Mouse (Mus musculus): ENCODE results near the gene Rfc2. TPM values are rescaled to one million over a fixed set of nuclear protein-coding genes. Genes with fewer than 3 reads are reported as not detected.
"Not testable (repeated sequence)": the region's sequence is repeated elsewhere in the genome, so short reads cannot be mapped to it uniquely, and the experiment has no call there.

Rfc2 gene
- polyA plus RNA-seq, 1 experiment from 2014 or later, result 338 TPM

DNA sequence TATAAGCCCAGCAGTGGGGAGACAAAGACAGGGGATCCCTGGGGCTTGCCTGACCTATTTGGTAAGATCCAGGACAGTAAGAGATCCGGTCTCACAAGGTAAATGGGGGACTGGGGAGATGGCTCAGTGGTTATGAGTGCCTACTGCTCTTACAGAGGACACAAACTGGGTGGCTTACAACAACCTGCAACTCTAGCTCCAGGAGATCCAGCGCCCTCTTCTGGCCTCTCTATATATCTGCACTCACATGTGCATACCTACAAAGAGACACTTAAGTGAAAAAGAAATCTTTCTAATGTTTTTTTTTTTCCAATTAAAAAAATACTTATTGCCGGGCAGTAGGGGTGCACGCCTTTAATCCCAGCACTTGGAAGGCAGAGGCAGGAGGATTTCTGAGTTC is 65.3 kb downstream of the Rfc2 start:
- Histone ChIP-seq H3K4me3 (ENCODE audit: low read depth, low read length) (no peak overlapping the region), H3K27me3 (ENCODE audit: insufficient read depth, low read length) (no peaks in the 10 kb centered on the region), H3K9me3 (ENCODE audit: low read depth, low read length) (no peaks in the 10 kb centered on the region), H3K4me2 (no peak overlapping the region), H3K4me1 (ENCODE audit: insufficient read depth) (peaks cover 5% of the 10 kb centered on the region), H3K9ac (no peak overlapping the region), H3K27ac (ENCODE audit: low read depth) (no peak overlapping the region), H3K36me3 (ENCODE audit: insufficient read depth) (no peaks in the 10 kb centered on the region)
- DNase-seq (no peak), ATAC-seq (ENCODE audit: insufficient read depth) (no peak)
- TF ChIP-seq CTCF (IDR thresholded peaks at IDR 0.05; ENCODE audit: low read depth), result 0 out of 2 replicates have a peak, but pooled peaks have one; percentile 2
- 71% methylated on average over 4 of the region's 4 CpGs for WGBS

DNA sequence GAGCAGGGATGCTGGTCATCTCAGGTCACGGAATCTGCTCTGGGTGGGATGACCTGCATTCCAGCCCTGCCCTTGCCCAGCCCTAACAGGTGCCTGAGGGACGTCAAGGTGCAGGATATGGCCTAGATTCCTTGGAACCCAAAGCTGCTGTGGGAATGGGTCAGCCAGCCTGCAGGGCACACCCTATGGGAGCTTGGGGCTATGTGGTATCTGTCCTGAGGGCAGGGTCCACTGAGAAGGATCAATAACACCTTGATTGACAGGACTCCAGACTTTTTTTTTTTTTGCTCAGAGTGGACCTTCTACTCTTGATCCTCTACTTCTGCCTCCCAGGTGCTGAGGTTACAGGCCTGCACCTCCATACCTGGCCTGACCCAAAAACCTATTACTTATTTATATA is 66.2 kb downstream of the Rfc2 start:
- no peak overlapping the region for H3K4me2 ChIP-seq
- H3K9ac ChIP-seq, result no peak overlapping the region
- no peaks in the 10 kb centered on the region for H3K9me3 ChIP-seq (ENCODE audit: low read depth, low read length)
- DNase-seq (no peak), ATAC-seq (ENCODE audit: insufficient read depth) (no peak)
- TF ChIP-seq CTCF (IDR thresholded peaks at IDR 0.05; ENCODE audit: low read depth), result no peak
- no peaks in the 10 kb centered on the region for H3K36me3 ChIP-seq (ENCODE audit: insufficient read depth)
- WGBS, result 73% methylated on average over 2 of the region's 2 CpGs
- H3K27ac ChIP-seq (ENCODE audit: low read depth), result no peak overlapping the region
- no peak overlapping the region for H3K4me3 ChIP-seq (ENCODE audit: low read depth, low read length)
- H3K27me3 ChIP-seq (ENCODE audit: insufficient read depth, low read length), result no peaks in the 10 kb centered on the region
- H3K4me1 ChIP-seq (ENCODE audit: insufficient read depth), result peaks cover 5% of the 10 kb centered on the region

DNA sequence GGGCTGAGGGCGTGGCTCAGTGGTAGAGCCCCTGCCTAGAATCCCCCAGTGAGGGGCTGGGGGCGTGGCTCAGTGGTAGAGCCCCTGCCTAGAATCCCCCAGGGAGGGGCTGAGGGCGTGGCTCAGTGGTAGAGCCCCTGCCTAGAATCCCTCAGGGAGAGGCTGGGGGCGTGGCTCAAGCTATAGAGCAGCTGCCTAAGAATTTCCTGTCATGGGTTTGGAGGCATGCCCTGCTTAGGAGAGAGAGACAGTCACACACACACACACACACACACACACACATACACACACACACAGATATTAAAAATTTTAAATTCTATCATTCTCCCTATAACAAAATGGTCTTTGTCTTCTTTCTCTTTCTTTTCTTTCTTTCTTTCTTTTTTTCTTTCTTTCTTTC is 67.8 kb downstream of the Rfc2 start:
- peak; percentile 63 for DNase-seq
- H3K9me3 ChIP-seq (ENCODE audit: low read depth, low read length); H3K4me1 ChIP-seq (ENCODE audit: insufficient read depth); H3K4me2 ChIP-seq; H3K27ac ChIP-seq (ENCODE audit: low read depth); H3K27me3 ChIP-seq (ENCODE audit: insufficient read depth, low read length); H3K36me3 ChIP-seq (ENCODE audit: insufficient read depth); H3K9ac ChIP-seq; H3K4me3 ChIP-seq (ENCODE audit: low read depth, low read length); ATAC-seq (ENCODE audit: insufficient read depth): not testable (repeated sequence)
- 67% methylated on average over 2 of the region's 4 CpGs for WGBS

DNA sequence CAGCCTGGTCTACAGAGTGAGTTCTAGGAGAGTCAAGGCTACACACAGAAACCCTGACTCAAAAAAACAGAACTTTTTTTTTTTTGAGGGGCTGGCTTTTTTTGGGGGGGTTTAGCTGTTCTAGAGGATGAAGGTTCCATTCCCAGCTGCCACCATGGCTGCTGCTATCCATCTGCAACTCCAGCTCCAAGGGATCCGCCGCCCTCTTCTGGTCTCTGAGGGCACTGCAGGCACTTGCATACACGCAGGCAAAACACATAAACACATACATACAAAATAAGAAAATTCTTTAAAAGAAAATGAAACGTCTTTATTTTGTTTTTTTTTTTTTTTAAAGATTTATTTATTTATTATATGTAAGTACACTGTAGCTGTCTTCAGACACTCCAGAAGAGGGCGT is 69.8 kb downstream of the Rfc2 start:
- Histone ChIP-seq H3K9me3 (ENCODE audit: low read depth, low read length) (no peaks in the 10 kb centered on the region), H3K36me3 (ENCODE audit: insufficient read depth) (no peaks in the 10 kb centered on the region), H3K9ac (no peak overlapping the region), H3K27ac (ENCODE audit: low read depth) (no peak overlapping the region), H3K27me3 (ENCODE audit: insufficient read depth, low read length) (no peaks in the 10 kb centered on the region), H3K4me3 (ENCODE audit: low read depth, low read length) (no peak overlapping the region), H3K4me1 (ENCODE audit: insufficient read depth) (no peaks in the 10 kb centered on the region), H3K4me2 (no peak overlapping the region)
- ATAC-seq (ENCODE audit: insufficient read depth) (no peak), DNase-seq (peak; percentile 65)
- WGBS, result 38% methylated on average over 4 of the region's 5 CpGs
- TF ChIP-seq CTCF (IDR thresholded peaks at IDR 0.05; ENCODE audit: low read depth), result peak; percentile 59

Small RNA genes within 50 kb of the gene (microRNA-seq; reads per million reads assigned to microRNA genes)
- gene Mir7228 (ENCODE audit: borderline number of aligned reads), result not detected

Other genes starting within 250 kb of the Rfc2 start
- 82.5 and 85.6 TPM in 2 replicates for gene Gtf2ird1, start 124.7 kb upstream of the Rfc2 start, polyA plus RNA-seq (2014; fragmentation: Nextera tagmentation; extraction: Ambion mirVana)
- gene Clip2, start 28.9 kb upstream of the Rfc2 start, polyA plus RNA-seq (2014; fragmentation: Nextera tagmentation; extraction: Ambion mirVana), result 5.8 and 6.6 TPM in 2 replicates
- gene Syna, start 21.2 kb upstream of the Rfc2 start, polyA plus RNA-seq (2014; fragmentation: Nextera tagmentation; extraction: Ambion mirVana), result not detected in 2 replicates
- gene Lat2, start 33.7 kb downstream of the Rfc2 start, polyA plus RNA-seq (2014; fragmentation: Nextera tagmentation; extraction: Ambion mirVana), result 2.1 and 2.9 TPM in 2 replicates
- 557 and 559 TPM in 2 replicates for gene Eif4h, start 58.1 kb downstream of the Rfc2 start, polyA plus RNA-seq (2014; fragmentation: Nextera tagmentation; extraction: Ambion mirVana)
- gene Limk1, start 107.2 kb downstream of the Rfc2 start, polyA plus RNA-seq (2014; fragmentation: Nextera tagmentation; extraction: Ambion mirVana), result 8.2 and 10.0 TPM in 2 replicates
- 196 and 198 TPM in 2 replicates for gene Eln, start 166.0 kb downstream of the Rfc2 start, polyA plus RNA-seq (2014; fragmentation: Nextera tagmentation; extraction: Ambion mirVana)